ENCODE assay signal across 11 mouse cellular contexts in the genomic region with DNA sequence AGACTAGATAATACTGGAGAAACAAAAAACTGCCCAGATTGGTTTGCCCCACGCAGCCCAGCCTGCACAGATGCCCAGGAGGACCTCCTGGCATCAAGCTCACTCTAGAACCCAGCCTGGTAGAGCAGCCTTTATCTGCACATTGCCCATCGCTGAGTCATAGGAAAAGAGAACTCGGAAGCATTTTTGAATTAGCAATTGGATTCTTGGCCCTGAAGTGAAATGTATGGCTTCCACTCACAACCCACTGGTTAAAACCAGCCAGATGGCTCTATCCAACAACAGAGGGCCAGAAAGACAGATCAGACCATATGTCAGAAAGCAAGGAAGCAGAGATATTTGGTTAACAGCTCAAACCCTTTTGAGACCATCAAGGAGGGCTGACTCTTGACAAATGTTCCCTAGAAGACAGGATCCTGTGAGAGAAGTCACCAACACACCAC. TPM values are rescaled to one million over a fixed set of nuclear protein-coding genes. Genes with fewer than 3 reads are reported as not detected.
DNase-seq lines count a peak whose midpoint lies in the region; ATAC-seq and TF ChIP-seq lines count a peak whose summit lies in the region.
"Had no signal": no experiment of that assay in that cellular context is flagged by ENCODE, and none has a peak within 500 bp of the region (broad histone marks: within the 10 kb centered on the region; RNA-seq: fewer than 3 reads in every experiment).

No protein-coding gene starts in this region.

- no peak overlapping the region for H3K9ac ChIP-seq in hindbrain, embryonic 12.5 days
- H3K9ac ChIP-seq: stomach, embryonic 15.5 days had no signal

- no peak overlapping the region for H3K27ac ChIP-seq in hindbrain, embryonic 12.5 days
- H3K27ac ChIP-seq in gastrocnemius, adult 2 months: no peak overlapping the region
- H3K27ac ChIP-seq: hindbrain, postnatal 0 days; stomach, embryonic 15.5 days had no signal

- WGBS in hindbrain, embryonic 12.5 days: 93% methylated on average over 3 of the region's 3 CpGs

- intact Hi-C loops in gastrocnemius, adult 2 months (cut with DNase I): no loop called here

- H3K27me3 ChIP-seq in hindbrain, embryonic 12.5 days: peaks cover 43% of the 10 kb centered on the region
- H3K27me3 ChIP-seq: stomach, embryonic 15.5 days had no signal

- ATAC-seq in hindbrain, embryonic 12.5 days (ENCODE audit: low FRiP score): no peak
- ATAC-seq: hindbrain, postnatal 0 days; lung, postnatal 0 days had no signal

- peaks cover 16% of the 10 kb centered on the region for H3K4me1 ChIP-seq in hindbrain, embryonic 12.5 days

- H3K36me3 ChIP-seq in hindbrain, embryonic 12.5 days: no peaks in the 10 kb centered on the region
- H3K36me3 ChIP-seq: stomach, embryonic 15.5 days had no signal

- DNase-seq in layer of hippocampus, adult 11-12 months (ENCODE audit: low spot score): peak; percentile 67
- no peak for DNase-seq in layer of hippocampus, postnatal 10 days (ENCODE audit: low spot score in 2 of 2)
- peak; percentile 78 for DNase-seq in Muller cell, postnatal 12 days (ENCODE audit: inconsistent ontology term)
- DNase-seq in cerebellum, adult 11-12 months: peak; percentile 90
- peak; percentile 86 for DNase-seq in layer of hippocampus, adult 9-11 months
- no peak for DNase-seq in kidney, adult 9 months
- DNase-seq in gastrocnemius, adult 2 months: no peak

- no peak for TF ChIP-seq CTCF in gastrocnemius, adult 2 months (IDR thresholded peaks at IDR 0.05)

- H3K4me2 ChIP-seq in hindbrain, embryonic 12.5 days (replicated peaks): no peak overlapping the region
- H3K4me2 ChIP-seq: stomach, embryonic 15.5 days had no signal

- no peak overlapping the region for H3K4me3 ChIP-seq in hindbrain, embryonic 12.5 days
- no peak overlapping the region for H3K4me3 ChIP-seq in gastrocnemius, adult 2 months
- H3K4me3 ChIP-seq: stomach, embryonic 15.5 days had no signal

- 0 out of 2 replicates have a peak, but pooled peaks cover 2% of the 10 kb centered on the region for H3K9me3 ChIP-seq in hindbrain, embryonic 12.5 days (replicated peaks)
- H3K9me3 ChIP-seq: stomach, embryonic 15.5 days had no signal

RNA-seq across cellular contexts. Expression of a gene that starts 25.5 kb away (rescaled TPM):
- 10 to 100 TPM; 78.9 to 88.9 TPM for total RNA-seq in layer of hippocampus, postnatal 10 days (2021)
- polyA plus RNA-seq in hindbrain, embryonic 12.5 days (2016; fragmentation: Nextera tagmentation; extraction: Ambion mirVana): 50.5 and 51.1 TPM in 2 replicates
- 10 to 100 TPM; 94.0 to 99.2 TPM for total RNA-seq in gastrocnemius, adult 2 months (2021)

RNA-seq across cellular contexts. Expression of a gene that starts 47.5 kb away (rescaled TPM):
- under 1 TPM; 0.11 to 0.18 TPM for total RNA-seq in layer of hippocampus, postnatal 10 days (2021)
- polyA plus RNA-seq in hindbrain, embryonic 12.5 days (2016; fragmentation: Nextera tagmentation; extraction: Ambion mirVana): 1.6 and 2.1 TPM in 2 replicates
- total RNA-seq in gastrocnemius, adult 2 months (2021): 1 to 10 TPM; 3.2 to 5.7 TPM

RNA-seq across cellular contexts. Expression of a gene that starts 51.9 kb away (rescaled TPM):
- total RNA-seq in layer of hippocampus, postnatal 10 days (2021): 10 to 100 TPM in 1 of 2 experiments, 1 to 10 TPM in 1; 7.4 to 10.3 TPM
- polyA plus RNA-seq in hindbrain, embryonic 12.5 days (2016; fragmentation: Nextera tagmentation; extraction: Ambion mirVana): 14.8 and 15.0 TPM in 2 replicates
- 1 to 10 TPM; 1.6 to 2.2 TPM for total RNA-seq in gastrocnemius, adult 2 months (2021)

Comparison
In these comparisons a context has a peak if more than half of its experiments do, and no peak if none do; other contexts are left out.
1. DNase-seq: peak in layer of hippocampus, adult 11-12 months (single experiment), Muller cell, postnatal 12 days (single experiment), cerebellum, adult 11-12 months (single experiment) and layer of hippocampus, adult 9-11 months (single experiment); none in layer of hippocampus, postnatal 10 days (0 of 2), kidney, adult 9 months (single experiment) and gastrocnemius, adult 2 months (single experiment).